Comparison of ENCODE assay signal across 9 mouse cellular contexts in genomic region chr17:34899890-34900243, GRCm38 (mm10). TPM values are rescaled to one million over a fixed set of nuclear protein-coding genes. Genes with fewer than 3 reads are reported as not detected.
DNase-seq lines count a peak whose midpoint lies in the region; ATAC-seq and TF ChIP-seq lines count a peak whose summit lies in the region.
"Had no signal": no experiment of that assay in that cellular context is flagged by ENCODE, and none has a peak within 500 bp of the region (broad histone marks: within the 10 kb centered on the region; RNA-seq: fewer than 3 reads in every experiment).

No protein-coding gene starts in this region.

- peak overlapping the region; percentile 75 for H3ac ChIP-seq in myocyte (ENCODE audit: control insufficient read depth, insufficient read length)

- no peak for TF ChIP-seq RAD21 in MEL (IDR thresholded peaks at IDR 0.05; ENCODE audit: low read depth, low read length)

- H3K27ac ChIP-seq in MEL (ENCODE audit: control insufficient read depth, low read depth, low read length) = peak overlapping the region; percentile 83
- peak overlapping the region; percentile 90 for H3K27ac ChIP-seq in heart, embryonic 11.5 days (ENCODE audit: low read depth, low read length)

- no peak for TF ChIP-seq POLR2A in MEL (IDR thresholded peaks at IDR 0.05; ENCODE audit: control insufficient read depth in 1 of 2, insufficient read depth in 1 of 2, low read depth in 1 of 2, low read length in 2 of 2, poor library complexity in 1 of 2)
- no peak for TF ChIP-seq POLR2A in myocyte (IDR thresholded peaks at IDR 0.05; ENCODE audit: insufficient read length, low read depth)

- H3K79me2 ChIP-seq in MEL (ENCODE audit: control insufficient read depth, insufficient read depth, low read length, poor library complexity) = peaks cover 30% of the 10 kb centered on the region
- H3K79me2 ChIP-seq in myocyte (ENCODE audit: control insufficient read depth, insufficient read depth) = peaks cover 28% of the 10 kb centered on the region

- no peak for ATAC-seq in heart, embryonic 11.5 days (replicated peaks; ENCODE audit: insufficient number of reproducible peaks, low FRiP score, low TSS enrichment)
- no peak for ATAC-seq in megakaryocyte-erythroid progenitor cell, adult 5-6 weeks (replicated peaks; ENCODE audit: low FRiP score, low TSS enrichment, poor library complexity, severe bottlenecking)

- no peak for TF ChIP-seq CTCF in MEL (IDR thresholded peaks at IDR 0.05 in 2 of 3, conservative IDR thresholded peaks at IDR 0.05 in 1 of 3; ENCODE audit: control insufficient read depth in 1 of 3, insufficient read depth in 1 of 3, low read depth in 2 of 3, low read length in 3 of 3, poor library complexity in 1 of 3, severe bottlenecking in 1 of 3)

- H3K4me1 ChIP-seq in MEL (ENCODE audit: control insufficient read depth in 1 of 2, insufficient read depth in 2 of 2, low read length in 2 of 2) = peaks cover 0 to 18% of the 10 kb centered on the region in 2 experiments; a peak in 3 of 4 replicates
- H3K4me1 ChIP-seq in heart, embryonic 11.5 days (ENCODE audit: control insufficient read depth, insufficient read depth, low read length) = peaks cover 23% of the 10 kb centered on the region; the same call in 1 of the 2 replicates

- H3K36me3 ChIP-seq in MEL (ENCODE audit: control insufficient read depth in 1 of 2, insufficient read depth in 2 of 2, low read length in 2 of 2) = peaks cover 2 to 15% of the 10 kb centered on the region in 2 experiments; a peak in 3 of 4 replicates
- H3K36me3 ChIP-seq in heart, embryonic 11.5 days (ENCODE audit: control insufficient read depth, insufficient read depth, low read length) = peaks cover 15% of the 10 kb centered on the region
- peaks cover 4% of the 10 kb centered on the region for H3K36me3 ChIP-seq in myocyte (ENCODE audit: control insufficient read depth, insufficient read depth)

- 5% methylated on average over 5 of the region's 5 CpGs for WGBS in heart, embryonic 11.5 days (ENCODE audit: insufficient replicate concordance)

- H3K4me3 ChIP-seq in MEL (ENCODE audit: control insufficient read depth in 1 of 2, insufficient read depth in 1 of 2, low read depth in 2 of 2, low read length in 2 of 2) (peak overlapping the region; percentile 75 to 88), myocyte (peak overlapping the region; percentile 91)
- H3K4me3 ChIP-seq in heart, embryonic 11.5 days (ENCODE audit: low read depth, low read length) = peak overlapping the region; percentile 78

- no peaks in the 10 kb centered on the region for H3K9me3 ChIP-seq in MEL (replicated peaks; ENCODE audit: insufficient read depth, low read length)
- no peaks in the 10 kb centered on the region for H3K9me3 ChIP-seq in heart, embryonic 11.5 days (replicated peaks; ENCODE audit: control insufficient read depth, low read length)

- no peak for TF ChIP-seq EP300 in MEL (IDR thresholded peaks at IDR 0.05; ENCODE audit: low read depth in 1 of 2, low read length in 2 of 2)

- peak overlapping the region; percentile 86 for H3K9ac ChIP-seq in MEL (ENCODE audit: control insufficient read depth, low read depth, low read length, poor library complexity, severe bottlenecking)
- peak overlapping the region; percentile 98 for H3K9ac ChIP-seq in heart, embryonic 11.5 days (ENCODE audit: low read depth, low read length)

- DNase-seq in CD4-positive, CD25-positive, alpha-beta regulatory T cell, adult 2 months (ENCODE audit: low read depth, low spot score) = peak; percentile 51
- no peak for DNase-seq in MEL (ENCODE audit: low read depth, low spot score)
- DNase-seq in kidney, postnatal 4 days = peak; percentile 35 to 55
- DNase-seq in natural killer cell, adult 2 months (ENCODE audit: low spot score in 2 of 2) = no peak
- no peak for DNase-seq in cerebellum, postnatal 4 days (ENCODE audit: low spot score in 2 of 2)

- H3K27me3 ChIP-seq in MEL (ENCODE audit: control insufficient read depth in 1 of 2, insufficient read depth in 2 of 2, low read length in 2 of 2) (no peaks in the 10 kb centered on the region), myocyte (ENCODE audit: control insufficient read depth, insufficient read depth, insufficient read length) (no peaks in the 10 kb centered on the region)
- no peaks in the 10 kb centered on the region for H3K27me3 ChIP-seq in heart, embryonic 11.5 days (ENCODE audit: control insufficient read depth, insufficient read depth, low read length)

- H3K4me2 ChIP-seq in heart, embryonic 11.5 days = peak overlapping the region; percentile 93
- H3K4me2 ChIP-seq in myocyte (ENCODE audit: low read depth) = peak overlapping the region; percentile 80

TF ChIP-seq in MEL, 35 proteins besides CTCF, POLR2A, EP300 and RAD21 (continues in another document):
- no peak for TF ChIP-seq UBTF (IDR thresholded peaks at IDR 0.05; ENCODE audit: borderline replicate concordance, insufficient read depth, low read depth, low read length)
- no peak for TF ChIP-seq KAT2A (conservative IDR thresholded peaks at IDR 0.05; ENCODE audit: low read depth, low read length)
- 0 out of 2 replicates have a peak, but pooled peaks have one; percentile 20 for TF ChIP-seq HCFC1 (IDR thresholded peaks at IDR 0.05; ENCODE audit: low read depth, low read length)
- TF ChIP-seq CHD2 (IDR thresholded peaks at IDR 0.05; ENCODE audit: low read length) = no peak
- TF ChIP-seq ZKSCAN1 (IDR thresholded peaks at IDR 0.05; ENCODE audit: low read depth, low read length) = no peak
- TF ChIP-seq MAZ (IDR thresholded peaks at IDR 0.05; ENCODE audit: low read depth, low read length) = 0 out of 2 replicates have a peak, but pooled peaks have one; percentile 18
- TF ChIP-seq ETS1 (IDR thresholded peaks at IDR 0.05; ENCODE audit: low read depth, low read length) = 0 out of 2 replicates have a peak, but pooled peaks have one; percentile 23
- TF ChIP-seq MYC (IDR thresholded peaks at IDR 0.05; ENCODE audit: low read depth, low read length) = peak; percentile 51; the same call in 1 of the 2 replicates

TF ChIP-seq in myocyte, 11 proteins besides CTCF, POLR2A, EP300 and RAD21:
- TF ChIP-seq E2F4 (IDR thresholded peaks at IDR 0.05; ENCODE audit: insufficient read depth) (no peak), USF1 (IDR thresholded peaks at IDR 0.05; ENCODE audit: low read depth) (peak; percentile 34)

RNA-seq across cellular contexts. Expression of gene Ehmt2, which starts 1.6 kb away (rescaled TPM):
- 66.6 and 67.4 TPM in 2 replicates for total RNA-seq in MEL (2012; rRNA removed)
- 100 to 1,000 TPM in 1 of 2 experiments, not detected in 1; 113 TPM for polyA plus RNA-seq in MEL (2012; ENCODE audit: insufficient read depth in 1 of 2, insufficient read length in 2 of 2, low read depth in 1 of 2, low replicate concordance in 2 of 2, missing spikeins in 1 of 2)
- polyA plus RNA-seq in heart, embryonic 11.5 days (2014; fragmentation: Nextera tagmentation; extraction: Ambion mirVana) = 32.4 and 42.3 TPM in 2 replicates
- 94.5 TPM for polyA plus RNA-seq in myocyte (2012; fragmentation: generic; extraction: Trizol)
- 86.2 and 86.5 TPM in 2 replicates for total RNA-seq in megakaryocyte-erythroid progenitor cell, adult 5-6 weeks (2014; fragmentation: Nextera tagmentation)
- 72.7 and 83.8 TPM in 2 replicates for total RNA-seq in megakaryocyte-erythroid progenitor cell, adult 5-6 weeks (2017)

RNA-seq across cellular contexts. Expression of gene C2, which starts 1.8 kb away (rescaled TPM):
- 1.6 and 2.2 TPM in 2 replicates for total RNA-seq in MEL (2012; rRNA removed)
- 1 to 10 TPM in 1 of 2 experiments, not detected in 1; 9.4 TPM for polyA plus RNA-seq in MEL (2012; ENCODE audit: insufficient read depth in 1 of 2, insufficient read length in 2 of 2, low read depth in 1 of 2, low replicate concordance in 2 of 2, missing spikeins in 1 of 2)
- polyA plus RNA-seq in heart, embryonic 11.5 days (2014; fragmentation: Nextera tagmentation; extraction: Ambion mirVana) = 0.70 and 0.94 TPM in 2 replicates
- polyA plus RNA-seq in myocyte (2012; fragmentation: generic; extraction: Trizol) = 0.43 TPM
- 8.6 TPM in 1 of 2 replicates, not detected in the other for total RNA-seq in megakaryocyte-erythroid progenitor cell, adult 5-6 weeks (2014; fragmentation: Nextera tagmentation)
- 5.7 and 7.4 TPM in 2 replicates for total RNA-seq in megakaryocyte-erythroid progenitor cell, adult 5-6 weeks (2017)

RNA-seq across cellular contexts. Expression of gene Slc44a4, which starts 14.4 kb away (rescaled TPM):
- 0.12 TPM in 1 of 2 replicates, not detected in the other for total RNA-seq in MEL (2012; rRNA removed)
- under 1 TPM in 1 of 2 experiments, not detected in 1; 0.06 TPM for polyA plus RNA-seq in MEL (2012; ENCODE audit: insufficient read depth in 1 of 2, insufficient read length in 2 of 2, low read depth in 1 of 2, low replicate concordance in 2 of 2, missing spikeins in 1 of 2)
- 0.10 and 0.13 TPM in 2 replicates for polyA plus RNA-seq in heart, embryonic 11.5 days (2014; fragmentation: Nextera tagmentation; extraction: Ambion mirVana)
- polyA plus RNA-seq in myocyte (2012; fragmentation: generic; extraction: Trizol) = 14.6 TPM
- not detected in 2 replicates for total RNA-seq in megakaryocyte-erythroid progenitor cell, adult 5-6 weeks (2014; fragmentation: Nextera tagmentation)
- total RNA-seq in megakaryocyte-erythroid progenitor cell, adult 5-6 weeks (2017) = not detected in 2 replicates
- total RNA-seq: heart, postnatal 10 days had no signal

RNA-seq across cellular contexts. Expression of gene Gm20547, which starts 18.0 kb away (rescaled TPM):
- not detected in 2 replicates for total RNA-seq in MEL (2012; rRNA removed)
- polyA plus RNA-seq in MEL (2012; ENCODE audit: insufficient read depth in 1 of 2, insufficient read length in 2 of 2, low read depth in 1 of 2, low replicate concordance in 2 of 2, missing spikeins in 1 of 2) (under 1 TPM in 1 of 2 experiments, not detected in 1; 0.03 TPM), myocyte (2012; fragmentation: generic; extraction: Trizol) (not detected)
- polyA plus RNA-seq in heart, embryonic 11.5 days (2014; fragmentation: Nextera tagmentation; extraction: Ambion mirVana) = not detected in 2 replicates
- total RNA-seq in megakaryocyte-erythroid progenitor cell, adult 5-6 weeks (2014; fragmentation: Nextera tagmentation) = not detected in 2 replicates
- not detected in 2 replicates for total RNA-seq in megakaryocyte-erythroid progenitor cell, adult 5-6 weeks (2017)
- total RNA-seq: heart, postnatal 10 days had no signal

RNA-seq across cellular contexts. Expression of gene Zbtb12, which starts 20.6 kb away (rescaled TPM):
- total RNA-seq in MEL (2012; rRNA removed) = 6.6 and 7.6 TPM in 2 replicates
- 10 to 100 TPM in 1 of 2 experiments, not detected in 1; 24.3 TPM for polyA plus RNA-seq in MEL (2012; ENCODE audit: insufficient read depth in 1 of 2, insufficient read length in 2 of 2, low read depth in 1 of 2, low replicate concordance in 2 of 2, missing spikeins in 1 of 2)
- 0.52 and 0.59 TPM in 2 replicates for polyA plus RNA-seq in heart, embryonic 11.5 days (2014; fragmentation: Nextera tagmentation; extraction: Ambion mirVana)
- 10.2 TPM for polyA plus RNA-seq in myocyte (2012; fragmentation: generic; extraction: Trizol)
- 8.0 and 9.4 TPM in 2 replicates for total RNA-seq in megakaryocyte-erythroid progenitor cell, adult 5-6 weeks (2014; fragmentation: Nextera tagmentation)
- 4.7 and 10.1 TPM in 2 replicates for total RNA-seq in megakaryocyte-erythroid progenitor cell, adult 5-6 weeks (2017)

Comparison
In these comparisons a context has a peak if more than half of its experiments do, and no peak if none do; other contexts are left out.
1. DNase-seq: peak in CD4-positive, CD25-positive, alpha-beta regulatory T cell, adult 2 months (single experiment) and kidney, postnatal 4 days (2 of 2); none in MEL (single experiment), natural killer cell, adult 2 months (0 of 2) and cerebellum, postnatal 4 days (0 of 2).
2. RNA of gene Slc44a4, which starts 14.4 kb away (polyA plus RNA-seq): 14.6 TPM in myocyte (single experiment); 0.10 to 0.13 TPM in heart, embryonic 11.5 days and 0.06 TPM in MEL; every median in the first group is over 10 times any median in the second.
3. Peak in every context shown above with its lines, with median percentiles within 50 percentile points of each other: H3K4me3 ChIP-seq.